Mouse (Mus musculus) liver, embryonic 16.5 days (tissue): ENCODE results near the gene Cdc42bpg. TPM values are rescaled to one million over a fixed set of nuclear protein-coding genes. Genes with fewer than 3 reads are reported as not detected.

Experiments
- ATAC-seq: fragments of 200-750 bp; cut with Nextera tagmentation; 2 replicates; pipeline ENCODE4 v1.8.0; 2017; ENCODE audit warnings: low read depth, mild to moderate bottlenecking, moderate number of reproducible peaks, moderate library complexity
- H3K27ac ChIP-seq: fragments of 300-500 bp; sonication (generic); 2 replicates; pipeline ENCODE4 v1.5.1; 2014; ENCODE audit warnings: mild to moderate bottlenecking, low read length
- H3K27me3 ChIP-seq: fragments of 300-500 bp; sonication (generic); 2 replicates; pipeline ENCODE4 v1.6.1; 2014; ENCODE audit warnings: low read depth, low read length, mixed read lengths; ENCODE audit not compliant: control insufficient read depth, insufficient read depth
- H3K36me3 ChIP-seq: fragments of 300-500 bp; sonication (generic); 2 replicates; pipeline ENCODE4 v1.6.1; 2014; ENCODE audit warnings: mild to moderate bottlenecking; ENCODE audit not compliant: control insufficient read depth, insufficient read depth
- H3K4me1 ChIP-seq: fragments of 300-500 bp; sonication (generic); 2 replicates; pipeline ENCODE4 v1.6.1; 2014; ENCODE audit warnings: low read depth, low read length, mixed read lengths; ENCODE audit not compliant: control insufficient read depth
- H3K4me2 ChIP-seq: fragments of 300-500 bp; sonication (generic); 2 replicates; pipeline ENCODE4 v1.6.1; 2014; ENCODE audit warnings: low read depth, low read length, mixed read lengths
- H3K4me3 ChIP-seq: fragments of 300-500 bp; sonication (generic); 2 replicates; pipeline ENCODE4 v1.5.1; 2014; ENCODE audit warnings: low read depth, mild to moderate bottlenecking, low read length
- H3K9ac ChIP-seq: fragments of 300-500 bp; sonication (generic); 2 replicates; pipeline ENCODE4 v1.6.1; 2014; ENCODE audit warnings: low read depth, low read length
- H3K9me3 ChIP-seq: fragments of 300-500 bp; sonication (generic); replicated peaks from 2 replicates; pipeline ENCODE4 v1.6.1; 2016; ENCODE audit warnings: low read length; ENCODE audit not compliant: control insufficient read depth
- WGBS: fragments of 180-500 bp; shearing (Covaris S2); extraction: QIAGEN DNeasy Blood & Tissue Kit; methylation state at CpG from one replicate; pipeline ENCODE4 v1.1.7; 2014; ENCODE audit not compliant: insufficient replicate concordance; 5-methylcytosine and 5-hydroxymethylcytosine counted together
- polyA plus RNA-seq: library from polyadenylated mRNA; unstranded; fragments of >200 nt; fragmentation: Nextera tagmentation; extraction: Ambion mirVana; gene quantifications from 2 replicates; pipeline ENCODE4 v1.2.1, GENCODE M21; 2015

Cdc42bpg gene
- polyA plus RNA-seq, 1 experiment from 2014 or later: 0.34 TPM

DNA sequence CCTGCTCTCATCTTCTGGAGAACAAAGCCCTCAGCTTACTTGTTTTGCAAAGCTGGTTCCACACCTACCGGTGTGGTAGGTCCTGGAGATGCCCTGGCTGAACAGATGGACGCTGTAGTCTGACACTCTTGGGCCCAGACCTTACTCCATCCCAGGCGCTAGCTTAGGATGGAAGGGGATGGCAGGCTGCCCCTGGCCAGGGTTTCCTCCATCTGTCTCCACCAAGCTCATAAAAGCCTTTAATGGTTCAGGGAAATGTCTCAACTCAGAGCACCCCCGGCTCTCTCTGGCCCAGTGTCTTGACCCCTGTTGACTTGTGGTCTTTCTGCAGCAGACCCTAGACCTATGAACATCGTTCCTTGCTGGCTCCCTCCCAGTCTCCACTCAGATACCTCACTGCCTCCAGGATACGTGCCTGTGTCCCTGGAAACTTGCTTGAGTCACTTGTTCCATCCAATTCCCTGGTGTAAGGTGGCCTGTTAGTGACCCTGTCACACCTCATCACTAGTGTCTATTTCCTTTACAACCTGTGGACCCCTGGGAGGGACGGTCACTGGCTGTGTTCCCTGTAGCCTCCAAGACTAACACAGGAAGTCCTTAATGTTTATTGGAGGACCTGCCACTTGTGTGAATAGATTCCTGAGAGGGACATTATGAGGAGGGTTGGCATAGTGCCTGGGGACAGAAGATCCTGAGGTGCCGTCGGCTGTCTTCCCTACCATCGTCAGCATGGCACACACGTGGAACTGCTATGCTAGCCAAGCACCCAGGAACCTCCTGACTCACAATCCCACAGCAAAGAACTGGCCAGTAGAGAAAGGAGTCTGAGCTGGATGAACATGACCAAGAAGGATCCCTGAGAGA, 38.7 kb upstream of the Cdc42bpg start:
- Histone ChIP-seq H3K27ac (no peak overlapping the region), H3K27me3 (no peaks in the 10 kb centered on the region), H3K9ac (no peak overlapping the region), H3K36me3 (no peaks in the 10 kb centered on the region), H3K4me1 (peaks cover 39% of the 10 kb centered on the region), H3K4me3 (no peak overlapping the region), H3K9me3 (no peaks in the 10 kb centered on the region), H3K4me2 (no peak overlapping the region)
- WGBS: 54% methylated on average over 11 of the region's 11 CpGs
- ATAC-seq: no peak

GRCm38 (mm10) chr19:6268170-6268528, 38.1 kb upstream of the Cdc42bpg start:
- Histone ChIP-seq H3K4me2 (no peak overlapping the region), H3K4me3 (no peak overlapping the region), H3K27me3 (no peaks in the 10 kb centered on the region), H3K4me1 (peaks cover 35% of the 10 kb centered on the region), H3K27ac (peak overlapping the region; percentile 58), H3K9me3 (no peaks in the 10 kb centered on the region), H3K36me3 (no peaks in the 10 kb centered on the region), H3K9ac (no peak overlapping the region)
- WGBS: 12% methylated on average over 8 of the region's 8 CpGs
- peak; percentile 55 for ATAC-seq

DNA sequence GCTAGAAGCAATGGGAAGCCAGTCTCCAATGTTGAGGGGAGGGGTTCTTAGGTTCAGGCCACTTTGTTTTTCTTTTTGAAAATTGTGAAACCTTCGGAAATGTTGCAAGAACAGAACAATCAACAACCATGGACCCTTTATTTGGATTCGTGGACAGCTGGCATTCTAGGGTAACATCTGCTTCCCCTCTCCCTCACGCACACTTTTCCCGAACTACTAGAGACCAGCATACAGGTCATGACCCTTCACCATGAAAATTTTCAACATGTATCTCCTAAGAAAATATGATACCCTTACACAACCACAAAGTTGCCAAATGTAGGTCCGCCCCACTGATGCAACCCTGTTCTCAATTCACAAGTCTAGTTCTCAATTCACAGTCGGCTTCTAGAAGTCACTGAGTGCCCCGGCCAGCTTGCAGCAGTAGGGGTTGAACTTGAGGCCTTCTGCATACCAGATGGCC, 37.6 kb upstream of the Cdc42bpg start:
- Histone ChIP-seq H3K9me3 (no peaks in the 10 kb centered on the region), H3K4me3 (no peak overlapping the region), H3K27ac (peak overlapping the region; percentile 58), H3K4me2 (no peak overlapping the region), H3K36me3 (no peaks in the 10 kb centered on the region), H3K9ac (no peak overlapping the region), H3K27me3 (no peaks in the 10 kb centered on the region), H3K4me1 (peaks cover 39% of the 10 kb centered on the region)
- peak; percentile 42 for ATAC-seq
- WGBS: 59% methylated on average over 7 of the region's 7 CpGs

GRCm38 (mm10) chr19:6269798-6270475, 36.3 kb upstream of the Cdc42bpg start:
- no peaks in the 10 kb centered on the region for H3K27me3 ChIP-seq
- no peak for ATAC-seq
- H3K4me3 ChIP-seq: no peak overlapping the region
- H3K36me3 ChIP-seq: no peaks in the 10 kb centered on the region
- no peak overlapping the region; the same call in 1 of the 2 replicates for H3K9ac ChIP-seq
- 72% methylated on average over 8 of the region's 8 CpGs for WGBS
- H3K27ac ChIP-seq: peak overlapping the region; percentile 71
- H3K9me3 ChIP-seq: no peaks in the 10 kb centered on the region
- peaks cover 37% of the 10 kb centered on the region for H3K4me1 ChIP-seq
- no peak overlapping the region for H3K4me2 ChIP-seq

DNA sequence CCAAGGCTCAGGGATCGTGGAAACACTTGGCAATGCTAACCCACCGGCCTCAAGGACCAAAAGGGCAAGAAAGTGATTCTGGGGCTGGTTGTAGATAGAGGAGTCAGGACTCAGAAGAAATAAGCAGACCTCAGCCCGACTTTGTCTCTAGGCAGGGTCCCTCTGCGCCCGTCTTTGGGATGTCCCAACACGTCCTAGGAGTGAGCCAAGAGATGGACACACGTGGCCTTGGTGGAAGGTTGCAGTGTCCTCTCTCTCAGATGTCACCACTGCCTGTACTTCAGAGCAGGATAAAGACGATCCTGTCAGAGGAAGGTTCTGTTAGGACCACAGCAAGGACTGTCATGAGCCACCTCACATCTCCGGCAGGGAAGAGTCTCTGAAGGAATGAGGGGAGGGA, 35.6 kb upstream of the Cdc42bpg start:
- no peak overlapping the region for H3K9ac ChIP-seq

GRCm38 (mm10) chr19:6271206-6271605, 35.0 kb upstream of the Cdc42bpg start:
- Histone ChIP-seq H3K27ac (no peak overlapping the region), H3K27me3 (no peaks in the 10 kb centered on the region), H3K4me3 (no peak overlapping the region), H3K9me3 (no peaks in the 10 kb centered on the region), H3K4me1 (peaks cover 48% of the 10 kb centered on the region), H3K4me2 (no peak overlapping the region), H3K9ac (no peak overlapping the region), H3K36me3 (no peaks in the 10 kb centered on the region)
- no peak for ATAC-seq
- WGBS: 67% methylated on average over 8 of the region's 8 CpGs

More for the DNA sequence above, 35.6 kb upstream of the Cdc42bpg start:
- Histone ChIP-seq H3K27me3 (no peaks in the 10 kb centered on the region), H3K9me3 (no peaks in the 10 kb centered on the region), H3K36me3 (no peaks in the 10 kb centered on the region), H3K4me3 (no peak overlapping the region), H3K4me1 (peaks cover 43% of the 10 kb centered on the region), H3K4me2 (no peak overlapping the region), H3K27ac (peak overlapping the region; percentile 71)
- 61% methylated on average over 9 of the region's 9 CpGs for WGBS
- ATAC-seq: no peak

DNA sequence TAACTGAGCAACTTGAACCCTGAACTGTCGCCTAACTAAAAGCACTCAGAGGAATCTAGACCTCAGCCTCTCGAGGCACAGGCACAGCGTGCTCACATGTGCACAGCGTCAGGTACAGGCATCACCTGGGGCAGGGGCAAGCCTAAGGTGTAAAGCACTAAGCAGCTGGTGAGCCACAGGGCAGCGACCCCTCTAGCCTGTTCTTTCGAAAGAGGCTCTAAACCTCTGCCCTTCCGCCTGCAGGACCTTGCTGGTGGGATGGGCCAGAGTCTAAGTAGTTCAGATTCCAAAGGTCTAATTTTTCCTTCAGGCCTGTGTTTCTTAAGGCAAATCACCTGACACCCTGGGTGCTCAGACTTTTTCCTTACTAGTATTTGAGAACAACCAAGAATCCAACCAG, 34.2 kb upstream of the Cdc42bpg start:
- H3K27me3 ChIP-seq: no peaks in the 10 kb centered on the region
- no peak overlapping the region for H3K27ac ChIP-seq
- no peak overlapping the region for H3K4me3 ChIP-seq
- WGBS: 63% methylated on average over 7 of the region's 7 CpGs
- H3K4me2 ChIP-seq: no peak overlapping the region
- ATAC-seq: no peak
- no peak overlapping the region for H3K9ac ChIP-seq
- H3K4me1 ChIP-seq: peaks cover 45% of the 10 kb centered on the region
- H3K36me3 ChIP-seq: no peaks in the 10 kb centered on the region
- H3K9me3 ChIP-seq: no peaks in the 10 kb centered on the region

GRCm38 (mm10) chr19:6272738-6273137, 33.5 kb upstream of the Cdc42bpg start:
- 79% methylated on average over 4 of the region's 4 CpGs for WGBS

GRCm38 (mm10) chr19:6273592-6273991, 32.7 kb upstream of the Cdc42bpg start:
- peaks cover 52% of the 10 kb centered on the region for H3K4me1 ChIP-seq
- no peaks in the 10 kb centered on the region for H3K9me3 ChIP-seq
- no peak overlapping the region for H3K4me2 ChIP-seq
- no peak for ATAC-seq
- H3K27me3 ChIP-seq: no peaks in the 10 kb centered on the region
- WGBS: 61% methylated on average over 4 of the region's 4 CpGs
- no peaks in the 10 kb centered on the region for H3K36me3 ChIP-seq
- no peak overlapping the region for H3K4me3 ChIP-seq
- 0 out of 2 replicates have a peak overlapping the region, but pooled peaks have one; percentile 13 for H3K27ac ChIP-seq
- H3K9ac ChIP-seq: no peak overlapping the region

More at GRCm38 (mm10) chr19:6272738-6273137, 33.5 kb upstream of the Cdc42bpg start:
- Histone ChIP-seq H3K4me3 (no peak overlapping the region), H3K27me3 (no peaks in the 10 kb centered on the region), H3K27ac (no peak overlapping the region), H3K9me3 (no peaks in the 10 kb centered on the region), H3K4me1 (peaks cover 48% of the 10 kb centered on the region), H3K36me3 (no peaks in the 10 kb centered on the region), H3K9ac (no peak overlapping the region), H3K4me2 (no peak overlapping the region)
- no peak for ATAC-seq
